Mouse (Mus musculus): ENCODE results near the gene Bet1l. TPM values are rescaled to one million over a fixed set of nuclear protein-coding genes. Genes with fewer than 3 reads are reported as not detected.

The Bet1l gene
- polyA plus RNA-seq (2014; fragmentation: Nextera tagmentation; extraction: Ambion mirVana) = 35.0 and 39.5 TPM in 2 replicates

GRCm38 (mm10) chr7:140857550-140858505, at the start of gene Bet1l:
Gene Bet1l (minus strand): TSS chr7:140857577.
- WGBS = 33% methylated on average over 40 of the region's 40 CpGs
- no peaks in the 10 kb centered on the region for H3K27me3 ChIP-seq (ENCODE audit: control insufficient read depth, insufficient read depth, low read length)

GRCm38 (mm10) chr7:140907131-140907530, 49.8 kb upstream of the Bet1l start:
- no peak overlapping the region for H3K4me2 ChIP-seq (ENCODE audit: low read length)
- no peak overlapping the region for H3K9ac ChIP-seq (ENCODE audit: low read length)
- no peak overlapping the region for H3K4me3 ChIP-seq (ENCODE audit: control insufficient read depth in 1 of 2, insufficient read depth in 1 of 2, low read depth in 1 of 2, low read length in 2 of 2)
- no peaks in the 10 kb centered on the region for H3K36me3 ChIP-seq (ENCODE audit: control insufficient read depth, insufficient read depth, low read length)
- H3K4me1 ChIP-seq (ENCODE audit: control insufficient read depth in 2 of 2, insufficient read depth in 2 of 2, low read length in 2 of 2) = no peaks in the 10 kb centered on the region; a peak in 1 of 4 replicates
- H3K9me3 ChIP-seq (ENCODE audit: control insufficient read depth, low read length) = no peaks in the 10 kb centered on the region
- H3K27ac ChIP-seq (replicated peaks in 1 of 2; ENCODE audit: control insufficient read depth in 1 of 2, insufficient read depth in 1 of 2, low read depth in 2 of 2, low read length in 2 of 2) = no peak overlapping the region
- ATAC-seq (ENCODE audit: insufficient number of reproducible peaks, insufficient read depth, low FRiP score, low read depth) = no peak
- WGBS = 72% methylated on average over 13 of the region's 13 CpGs
- no peaks in the 10 kb centered on the region for H3K27me3 ChIP-seq (ENCODE audit: control insufficient read depth, insufficient read depth, low read length)

More at GRCm38 (mm10) chr7:140857550-140858505, at the start of gene Bet1l:
- peak; percentile 10; the same call in 1 of the 2 replicates for ATAC-seq (ENCODE audit: insufficient number of reproducible peaks, insufficient read depth, low FRiP score, low read depth)
- Histone ChIP-seq H3K27ac (replicated peaks in 1 of 2; ENCODE audit: control insufficient read depth in 1 of 2, insufficient read depth in 1 of 2, low read depth in 2 of 2, low read length in 2 of 2) (peak within 1 kb of the TSS; percentile 78 to 91), H3K9ac (ENCODE audit: low read length) (peak within 1 kb of the TSS; percentile 93), H3K4me3 (ENCODE audit: control insufficient read depth in 1 of 2, insufficient read depth in 1 of 2, low read depth in 1 of 2, low read length in 2 of 2) (peak within 1 kb of the TSS; percentile 78 to 86), H3K9me3 (ENCODE audit: control insufficient read depth, low read length) (no peaks in the 10 kb centered on the region), H3K36me3 (ENCODE audit: control insufficient read depth, insufficient read depth, low read length) (peaks cover 63% of the 10 kb centered on the region), H3K4me1 (ENCODE audit: control insufficient read depth in 2 of 2, insufficient read depth in 2 of 2, low read length in 2 of 2) (peaks cover 11 to 21% of the 10 kb centered on the region in 2 experiments), H3K4me2 (ENCODE audit: low read length) (peak within 1 kb of the TSS; percentile 83)

GRCm38 (mm10) chr7:140905642-140906081, 48.3 kb upstream of the Bet1l start:
- H3K27ac ChIP-seq (replicated peaks in 1 of 2; ENCODE audit: control insufficient read depth in 1 of 2, insufficient read depth in 1 of 2, low read depth in 2 of 2, low read length in 2 of 2) = no peak overlapping the region
- H3K9me3 ChIP-seq (ENCODE audit: control insufficient read depth, low read length) = no peaks in the 10 kb centered on the region
- no peaks in the 10 kb centered on the region for H3K36me3 ChIP-seq (ENCODE audit: control insufficient read depth, insufficient read depth, low read length)
- no peak overlapping the region for H3K4me2 ChIP-seq (ENCODE audit: low read length)
- H3K27me3 ChIP-seq (ENCODE audit: control insufficient read depth, insufficient read depth, low read length) = no peaks in the 10 kb centered on the region
- WGBS = 24% methylated on average over 2 of the region's 2 CpGs
- H3K9ac ChIP-seq (ENCODE audit: low read length) = no peak overlapping the region
- no peak overlapping the region for H3K4me3 ChIP-seq (ENCODE audit: control insufficient read depth in 1 of 2, insufficient read depth in 1 of 2, low read depth in 1 of 2, low read length in 2 of 2)
- ATAC-seq (ENCODE audit: insufficient number of reproducible peaks, insufficient read depth, low FRiP score, low read depth) = no peak
- peaks cover 4 to 6% of the 10 kb centered on the region in 2 experiments for H3K4me1 ChIP-seq (ENCODE audit: control insufficient read depth in 2 of 2, insufficient read depth in 2 of 2, low read length in 2 of 2)

GRCm38 (mm10) chr7:140903212-140903611, 45.8 kb upstream of the Bet1l start:
- no peak for ATAC-seq (ENCODE audit: insufficient number of reproducible peaks, insufficient read depth, low FRiP score, low read depth)
- no peak overlapping the region for H3K4me2 ChIP-seq (ENCODE audit: low read length)
- peaks cover 13% of the 10 kb centered on the region for H3K36me3 ChIP-seq (ENCODE audit: control insufficient read depth, insufficient read depth, low read length)
- peaks cover 6 to 8% of the 10 kb centered on the region in 2 experiments for H3K4me1 ChIP-seq (ENCODE audit: control insufficient read depth in 2 of 2, insufficient read depth in 2 of 2, low read length in 2 of 2)
- no peaks in the 10 kb centered on the region for H3K27me3 ChIP-seq (ENCODE audit: control insufficient read depth, insufficient read depth, low read length)
- H3K4me3 ChIP-seq (ENCODE audit: control insufficient read depth in 1 of 2, insufficient read depth in 1 of 2, low read depth in 1 of 2, low read length in 2 of 2) = no peak overlapping the region
- 24% methylated on average over 13 of the region's 13 CpGs for WGBS
- no peak overlapping the region for H3K9ac ChIP-seq (ENCODE audit: low read length)
- no peaks in the 10 kb centered on the region for H3K9me3 ChIP-seq (ENCODE audit: control insufficient read depth, low read length)
- no peak overlapping the region for H3K27ac ChIP-seq (replicated peaks in 1 of 2; ENCODE audit: control insufficient read depth in 1 of 2, insufficient read depth in 1 of 2, low read depth in 2 of 2, low read length in 2 of 2)

GRCm38 (mm10) chr7:140902036-140902875, 44.9 kb upstream of the Bet1l start:
- peaks cover 6 to 8% of the 10 kb centered on the region in 2 experiments for H3K4me1 ChIP-seq (ENCODE audit: control insufficient read depth in 2 of 2, insufficient read depth in 2 of 2, low read length in 2 of 2)
- no peaks in the 10 kb centered on the region for H3K9me3 ChIP-seq (ENCODE audit: control insufficient read depth, low read length)
- 82% methylated on average over 15 of the region's 15 CpGs for WGBS
- H3K36me3 ChIP-seq (ENCODE audit: control insufficient read depth, insufficient read depth, low read length) = peaks cover 23% of the 10 kb centered on the region
- ATAC-seq (ENCODE audit: insufficient number of reproducible peaks, insufficient read depth, low FRiP score, low read depth) = no peak
- no peak overlapping the region for H3K4me3 ChIP-seq (ENCODE audit: control insufficient read depth in 1 of 2, insufficient read depth in 1 of 2, low read depth in 1 of 2, low read length in 2 of 2)
- H3K27me3 ChIP-seq (ENCODE audit: control insufficient read depth, insufficient read depth, low read length) = no peaks in the 10 kb centered on the region
- H3K9ac ChIP-seq (ENCODE audit: low read length) = no peak overlapping the region
- no peak overlapping the region for H3K27ac ChIP-seq (replicated peaks in 1 of 2; ENCODE audit: control insufficient read depth in 1 of 2, insufficient read depth in 1 of 2, low read depth in 2 of 2, low read length in 2 of 2)
- H3K4me2 ChIP-seq (ENCODE audit: low read length) = no peak overlapping the region

- H3K4me1 ChIP-seq (ENCODE audit: control insufficient read depth in 2 of 2, insufficient read depth in 2 of 2, low read length in 2 of 2) = peaks cover 6 to 8% of the 10 kb centered on the region in 2 experiments
- H3K9ac ChIP-seq (ENCODE audit: low read length) = peak within 1 kb of the TSS; percentile 75
- peak within 1 kb of the TSS; percentile 67 to 89 for H3K27ac ChIP-seq (replicated peaks in 1 of 2; ENCODE audit: control insufficient read depth in 1 of 2, insufficient read depth in 1 of 2, low read depth in 2 of 2, low read length in 2 of 2)
- peak; percentile 68 for ATAC-seq (ENCODE audit: insufficient number of reproducible peaks, insufficient read depth, low FRiP score, low read depth)
- H3K9me3 ChIP-seq (ENCODE audit: control insufficient read depth, low read length) = no peaks in the 10 kb centered on the region
- 35% methylated on average over 10 of the region's 10 CpGs for WGBS
- no peaks in the 10 kb centered on the region for H3K27me3 ChIP-seq (ENCODE audit: control insufficient read depth, insufficient read depth, low read length)
- H3K4me3 ChIP-seq (ENCODE audit: control insufficient read depth in 1 of 2, insufficient read depth in 1 of 2, low read depth in 1 of 2, low read length in 2 of 2) = peak within 1 kb of the TSS; percentile 29 to 41
- H3K36me3 ChIP-seq (ENCODE audit: control insufficient read depth, insufficient read depth, low read length) = peaks cover 42% of the 10 kb centered on the region
- peak within 1 kb of the TSS; percentile 68 for H3K4me2 ChIP-seq (ENCODE audit: low read length)
Observed at GRCm38 (mm10) chr7:140900220-140900619, 42.8 kb upstream of the Bet1l start, which contains the start of gene Cox8b. Gene Cox8b (minus strand): TSS chr7:140900446.

GRCm38 (mm10) chr7:140899121-140899520, 41.7 kb upstream of the Bet1l start:
- peak overlapping the region in 1 of 2 experiments; percentile 41; a peak in 2 of 4 replicates for H3K4me3 ChIP-seq (ENCODE audit: control insufficient read depth in 1 of 2, insufficient read depth in 1 of 2, low read depth in 1 of 2, low read length in 2 of 2)
- WGBS = 76% methylated on average over 3 of the region's 3 CpGs
- H3K36me3 ChIP-seq (ENCODE audit: control insufficient read depth, insufficient read depth, low read length) = peaks cover 52% of the 10 kb centered on the region
- H3K27me3 ChIP-seq (ENCODE audit: control insufficient read depth, insufficient read depth, low read length) = no peaks in the 10 kb centered on the region
- peak overlapping the region; percentile 68 for H3K4me2 ChIP-seq (ENCODE audit: low read length)
- no peak for ATAC-seq (ENCODE audit: insufficient number of reproducible peaks, insufficient read depth, low FRiP score, low read depth)
- peak overlapping the region in 1 of 2 experiments; percentile 89; a peak in 1 of 4 replicates for H3K27ac ChIP-seq (replicated peaks in 1 of 2; ENCODE audit: control insufficient read depth in 1 of 2, insufficient read depth in 1 of 2, low read depth in 2 of 2, low read length in 2 of 2)
- no peaks in the 10 kb centered on the region for H3K9me3 ChIP-seq (ENCODE audit: control insufficient read depth, low read length)
- peak overlapping the region; percentile 75 for H3K9ac ChIP-seq (ENCODE audit: low read length)
- peaks cover 6 to 8% of the 10 kb centered on the region in 2 experiments for H3K4me1 ChIP-seq (ENCODE audit: control insufficient read depth in 2 of 2, insufficient read depth in 2 of 2, low read length in 2 of 2)
